Mouse (Mus musculus): ENCODE data around the gene Gfy.

GRCm38 (mm10) chr7:45157459-45157858, 21.9 kb downstream of the Gfy start:
- no peak for TF ChIP-seq HCFC1 (IDR thresholded peaks at IDR 0.05; ENCODE audit: borderline replicate concordance, insufficient read depth, low read length)
- no peak for TF ChIP-seq ZC3H11A (IDR thresholded peaks at IDR 0.05; ENCODE audit: borderline replicate concordance, low read depth, low read length)
- no peak for TF ChIP-seq MAFK (IDR thresholded peaks at IDR 0.05; ENCODE audit: insufficient read depth, low read depth, low read length)

Measured in ES-E14 (cell line).